Mouse (Mus musculus): ENCODE data around the gene Trp53rkb.

DNA sequence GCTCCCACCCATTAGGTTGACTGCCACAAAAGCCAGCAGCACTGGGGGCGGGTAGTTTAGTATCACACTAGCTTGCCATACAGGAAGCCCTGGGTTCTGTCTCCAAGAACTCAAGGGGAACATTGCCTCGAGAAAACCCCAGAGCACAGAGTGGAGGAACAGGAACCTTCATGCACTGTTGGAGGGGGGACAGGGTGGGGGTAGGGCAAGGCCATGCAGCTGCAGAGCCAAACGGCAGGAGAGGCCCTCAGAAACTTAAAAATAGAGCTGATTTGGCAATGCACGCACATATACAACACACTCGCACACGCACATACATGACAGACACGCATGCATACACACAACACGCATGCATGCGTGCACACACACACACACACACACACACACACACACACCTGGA, 46.5 kb upstream of the Trp53rkb start:
- no peak for TF ChIP-seq EP300 (IDR thresholded peaks at IDR 0.05; ENCODE audit: low read depth)
- TF ChIP-seq CTCF (IDR thresholded peaks at IDR 0.05; ENCODE audit: low read depth), result no peak
